Mouse (Mus musculus) brain, embryonic 14.5 days (tissue): ENCODE data around the gene 5730522E02Rik.

ENCODE experiments used
- CTCF ChIP-seq: fragments of 200-500 bp; IDR thresholded peaks from 2 replicates; pipeline ENCODE4 v1.5.1; 2012; ENCODE audit warnings: inconsistent platforms, mild to moderate bottlenecking, moderate library complexity, borderline replicate concordance; ENCODE audit not compliant: insufficient read depth, insufficient read length; ENCODE audit errors: extremely low read depth
- POLR2A ChIP-seq: fragments of 200-500 bp; IDR thresholded peaks from 2 replicates; pipeline ENCODE4 v1.6.1; 2012; ENCODE audit warnings: mild to moderate bottlenecking, inconsistent platforms, borderline replicate concordance; ENCODE audit not compliant: poor library complexity, insufficient read depth, insufficient read length, severe bottlenecking; ENCODE audit errors: extremely low read depth

DNA sequence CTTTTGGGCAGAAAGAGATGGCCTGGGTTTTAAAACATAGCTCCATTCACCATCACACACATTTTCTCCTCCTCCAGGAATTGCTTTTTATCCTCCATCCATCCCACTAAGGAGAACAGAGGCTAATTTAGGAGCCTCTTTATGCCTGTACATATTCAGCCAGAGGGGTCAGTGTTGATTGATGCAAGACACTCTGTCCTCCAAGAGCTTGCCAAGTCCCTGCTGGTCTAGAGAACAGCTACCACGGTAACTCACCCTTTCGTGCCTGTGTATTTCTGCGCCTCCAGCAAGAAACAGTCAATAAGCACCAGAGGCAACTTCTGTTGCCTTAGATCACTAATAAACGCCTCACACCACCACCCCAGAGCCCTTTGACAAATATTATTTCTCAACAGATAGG is 620.3 kb downstream of the 5730522E02Rik start:
- TF ChIP-seq CTCF (peak; percentile 9; the same call in 1 of the 2 replicates), POLR2A (no peak)
